Mouse (Mus musculus): ENCODE data around the gene Polr2i. TPM values are rescaled to one million over a fixed set of nuclear protein-coding genes. Genes with fewer than 3 reads are reported as not detected.

Polr2i gene
- total and polyA plus RNA-seq, 2 experiments from 2014 or later = 126 to 196 TPM

DNA sequence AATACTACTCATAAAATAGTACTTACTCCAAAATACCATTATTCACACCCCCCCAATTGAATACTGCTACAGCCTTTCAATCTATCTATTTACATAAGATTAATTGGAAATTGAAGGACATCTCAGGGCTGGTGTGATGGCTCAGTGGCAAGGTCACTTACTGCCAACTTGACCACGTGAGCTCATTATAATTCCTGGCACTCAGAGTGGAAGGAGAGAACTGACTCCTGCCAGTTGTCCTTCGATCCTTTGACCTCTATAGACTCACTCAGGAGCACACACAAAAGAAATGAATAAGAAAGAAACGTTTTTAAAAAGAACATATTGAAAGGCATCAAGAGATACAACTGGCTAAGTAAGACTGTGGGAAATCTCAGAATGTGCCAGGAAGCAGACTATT lies 15.9 kb upstream of the Polr2i start:
- no peak for ATAC-seq (ENCODE audit: low FRiP score)
- H3K36me3 ChIP-seq (ENCODE audit: insufficient read depth, low read length) = no peaks in the 10 kb centered on the region
- H3K9ac ChIP-seq (replicated peaks; ENCODE audit: low read length, poor library complexity, severe bottlenecking) = no peak overlapping the region
- no peak overlapping the region for H3K4me3 ChIP-seq (ENCODE audit: low read depth, low read length)
- peak overlapping the region; percentile 67; the same call in 1 of the 2 replicates for H3K27ac ChIP-seq (ENCODE audit: low read depth, low read length)
- no peak overlapping the region for H3K4me2 ChIP-seq (ENCODE audit: low read depth, low read length, poor library complexity, severe bottlenecking)
- WGBS = 63% methylated on average over 3 of the region's 3 CpGs
- no peaks in the 10 kb centered on the region for H3K27me3 ChIP-seq (ENCODE audit: insufficient read depth, low read length)
- no peak for TF ChIP-seq CTCF (IDR thresholded peaks at IDR 0.05)
- no peaks in the 10 kb centered on the region for H3K9me3 ChIP-seq (ENCODE audit: low read length)
- H3K4me1 ChIP-seq (ENCODE audit: insufficient read depth, low read length) = no peaks in the 10 kb centered on the region
- DNase-seq (ENCODE audit: low spot score) = no peak

- 1% methylated on average over 16 of the region's 16 CpGs for WGBS
- H3K4me3 ChIP-seq (ENCODE audit: low read depth, low read length) = no peak overlapping the region
- DNase-seq (ENCODE audit: low spot score) = peak; percentile 92
- H3K9ac ChIP-seq (replicated peaks; ENCODE audit: low read length, poor library complexity, severe bottlenecking) = no peak overlapping the region
- no peaks in the 10 kb centered on the region for H3K27me3 ChIP-seq (ENCODE audit: insufficient read depth, low read length)
- ATAC-seq (ENCODE audit: low FRiP score) = peak; percentile 75
- H3K4me1 ChIP-seq (ENCODE audit: insufficient read depth, low read length) = no peaks in the 10 kb centered on the region
- peak overlapping the region; percentile 67 for H3K27ac ChIP-seq (ENCODE audit: low read depth, low read length)
- peak; percentile 98 for TF ChIP-seq CTCF (IDR thresholded peaks at IDR 0.05)
- no peaks in the 10 kb centered on the region for H3K36me3 ChIP-seq (ENCODE audit: insufficient read depth, low read length)
- peak overlapping the region; percentile 41 for H3K4me2 ChIP-seq (ENCODE audit: low read depth, low read length, poor library complexity, severe bottlenecking)
- H3K9me3 ChIP-seq (ENCODE audit: low read length) = no peaks in the 10 kb centered on the region
Observed at GRCm38 (mm10) chr7:30216723-30217151, 15.0 kb upstream of the Polr2i start.

GRCm38 (mm10) chr7:30217277-30217676 lies 14.5 kb upstream of the Polr2i start:
- Histone ChIP-seq H3K9ac (replicated peaks; ENCODE audit: low read length, poor library complexity, severe bottlenecking) (no peak overlapping the region), H3K4me1 (ENCODE audit: insufficient read depth, low read length) (no peaks in the 10 kb centered on the region), H3K4me3 (ENCODE audit: low read depth, low read length) (no peak overlapping the region), H3K27me3 (ENCODE audit: insufficient read depth, low read length) (no peaks in the 10 kb centered on the region), H3K36me3 (ENCODE audit: insufficient read depth, low read length) (no peaks in the 10 kb centered on the region), H3K27ac (ENCODE audit: low read depth, low read length) (peak overlapping the region; percentile 6; the same call in 1 of the 2 replicates), H3K9me3 (ENCODE audit: low read length) (no peaks in the 10 kb centered on the region), H3K4me2 (ENCODE audit: low read depth, low read length, poor library complexity, severe bottlenecking) (no peak overlapping the region)
- DNase-seq (ENCODE audit: low spot score) = no peak
- 73% methylated on average over 2 of the region's 2 CpGs for WGBS
- ATAC-seq (ENCODE audit: low FRiP score) = peak; percentile 45; the same call in 1 of the 2 replicates
- TF ChIP-seq CTCF (IDR thresholded peaks at IDR 0.05) = no peak

DNA sequence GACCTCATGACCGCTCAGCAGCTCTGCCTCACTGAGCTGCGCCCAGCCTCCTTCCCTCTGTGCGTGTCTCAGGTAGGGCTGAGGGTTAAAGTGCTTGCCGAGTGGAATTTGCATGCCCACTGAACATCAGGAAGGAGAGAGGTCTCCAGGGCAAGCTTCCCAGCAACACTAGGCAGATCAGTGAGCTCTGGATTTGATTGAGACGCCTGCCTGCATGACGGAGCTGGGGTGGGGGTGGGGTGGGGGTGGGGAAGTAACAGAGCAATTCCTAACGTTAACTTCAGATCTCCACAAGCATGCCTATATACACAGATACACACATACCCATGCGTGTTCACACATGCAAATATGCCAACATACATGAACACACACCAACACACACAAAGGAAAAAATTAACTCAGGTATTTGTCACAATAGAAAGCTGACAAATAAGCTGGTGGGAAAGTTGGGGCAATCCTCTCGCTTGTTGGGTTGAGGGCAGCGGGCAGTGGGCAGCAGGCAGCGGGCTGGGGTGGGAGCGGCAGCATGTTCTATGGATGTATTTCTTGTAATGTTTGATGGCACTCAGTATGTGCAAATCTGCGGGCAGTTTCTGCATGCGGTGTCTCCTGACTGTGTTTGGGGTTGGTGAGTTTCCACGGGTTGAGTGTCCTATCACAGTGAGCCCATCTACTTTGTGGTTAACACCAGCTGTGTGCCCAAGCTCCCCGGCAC lies 12.3 kb upstream of the Polr2i start:
- peak overlapping the region; percentile 73 for H3K27ac ChIP-seq (ENCODE audit: low read depth, low read length)
- ATAC-seq (ENCODE audit: low FRiP score) = peak; percentile 48; the same call in 1 of the 2 replicates
- DNase-seq (ENCODE audit: low spot score) = peak; percentile 75
- no peaks in the 10 kb centered on the region for H3K27me3 ChIP-seq (ENCODE audit: insufficient read depth, low read length)
- H3K4me2 ChIP-seq (ENCODE audit: low read depth, low read length, poor library complexity, severe bottlenecking) = peak overlapping the region; percentile 91
- H3K9ac ChIP-seq (replicated peaks; ENCODE audit: low read length, poor library complexity, severe bottlenecking) = peak overlapping the region; percentile 44
- 6% methylated on average over 16 of the region's 16 CpGs for WGBS
- H3K9me3 ChIP-seq (ENCODE audit: low read length) = no peaks in the 10 kb centered on the region
- H3K4me1 ChIP-seq (ENCODE audit: insufficient read depth, low read length) = no peaks in the 10 kb centered on the region
- peaks cover 10% of the 10 kb centered on the region for H3K36me3 ChIP-seq (ENCODE audit: insufficient read depth, low read length)
- H3K4me3 ChIP-seq (ENCODE audit: low read depth, low read length) = peak overlapping the region; percentile 43
- no peak for TF ChIP-seq CTCF (IDR thresholded peaks at IDR 0.05)

GRCm38 (mm10) chr7:30220008-30220356 lies 11.8 kb upstream of the Polr2i start:
- Histone ChIP-seq H3K4me2 (ENCODE audit: low read depth, low read length, poor library complexity, severe bottlenecking) (peak overlapping the region; percentile 91), H3K27ac (ENCODE audit: low read depth, low read length) (peak overlapping the region; percentile 52; the same call in 1 of the 2 replicates), H3K4me3 (ENCODE audit: low read depth, low read length) (peak overlapping the region; percentile 43), H3K4me1 (ENCODE audit: insufficient read depth, low read length) (no peaks in the 10 kb centered on the region), H3K27me3 (ENCODE audit: insufficient read depth, low read length) (no peaks in the 10 kb centered on the region), H3K9ac (replicated peaks; ENCODE audit: low read length, poor library complexity, severe bottlenecking) (no peak overlapping the region), H3K36me3 (ENCODE audit: insufficient read depth, low read length) (peaks cover 11% of the 10 kb centered on the region), H3K9me3 (ENCODE audit: low read length) (no peaks in the 10 kb centered on the region)
- DNase-seq (ENCODE audit: low spot score) = no peak
- 27% methylated on average over 11 of the region's 11 CpGs for WGBS
- no peak for TF ChIP-seq CTCF (IDR thresholded peaks at IDR 0.05)
- ATAC-seq (ENCODE audit: low FRiP score) = no peak

DNA sequence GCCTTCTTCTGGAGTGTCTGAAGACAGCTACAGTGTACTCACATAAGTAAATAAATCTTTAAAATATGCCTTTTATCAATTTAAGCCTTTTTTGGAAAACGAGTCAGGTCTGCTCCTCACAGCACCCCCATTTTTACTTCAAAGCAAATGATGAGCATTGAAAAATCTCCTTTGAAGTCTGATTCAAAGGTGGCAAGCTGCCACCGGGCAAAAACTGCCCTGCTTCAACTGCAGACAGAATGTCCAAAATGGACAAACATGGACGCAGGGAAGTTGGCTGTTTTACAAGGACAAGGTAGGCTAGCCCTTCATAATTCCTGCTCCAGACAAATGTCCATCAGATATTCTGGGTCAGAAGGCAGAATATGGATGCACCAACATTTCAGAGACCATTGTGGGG lies 10.3 kb upstream of the Polr2i start:
- H3K9me3 ChIP-seq (ENCODE audit: low read length) = no peaks in the 10 kb centered on the region
- 75% methylated on average over 3 of the region's 3 CpGs for WGBS
- no peaks in the 10 kb centered on the region for H3K4me1 ChIP-seq (ENCODE audit: insufficient read depth, low read length)
- H3K36me3 ChIP-seq (ENCODE audit: insufficient read depth, low read length) = peaks cover 19% of the 10 kb centered on the region
- H3K4me2 ChIP-seq (ENCODE audit: low read depth, low read length, poor library complexity, severe bottlenecking) = no peak overlapping the region
- no peak for TF ChIP-seq CTCF (IDR thresholded peaks at IDR 0.05)
- DNase-seq (ENCODE audit: low spot score) (no peak), ATAC-seq (ENCODE audit: low FRiP score) (no peak)
- H3K9ac ChIP-seq (replicated peaks; ENCODE audit: low read length, poor library complexity, severe bottlenecking) = no peak overlapping the region
- no peaks in the 10 kb centered on the region for H3K27me3 ChIP-seq (ENCODE audit: insufficient read depth, low read length)
- H3K4me3 ChIP-seq (ENCODE audit: low read depth, low read length) = no peak overlapping the region
- no peak overlapping the region for H3K27ac ChIP-seq (ENCODE audit: low read depth, low read length)

Measured in midbrain, postnatal 0 days (tissue).